Mouse (Mus musculus): ENCODE measurements around the gene Fnip2. TPM values are rescaled to one million over a fixed set of nuclear protein-coding genes. Genes with fewer than 3 reads are reported as not detected.

Fnip2 gene
- polyA plus RNA-seq (2016; fragmentation: Nextera tagmentation; extraction: Ambion mirVana): 6.2 and 7.3 TPM in 2 replicates

DNA sequence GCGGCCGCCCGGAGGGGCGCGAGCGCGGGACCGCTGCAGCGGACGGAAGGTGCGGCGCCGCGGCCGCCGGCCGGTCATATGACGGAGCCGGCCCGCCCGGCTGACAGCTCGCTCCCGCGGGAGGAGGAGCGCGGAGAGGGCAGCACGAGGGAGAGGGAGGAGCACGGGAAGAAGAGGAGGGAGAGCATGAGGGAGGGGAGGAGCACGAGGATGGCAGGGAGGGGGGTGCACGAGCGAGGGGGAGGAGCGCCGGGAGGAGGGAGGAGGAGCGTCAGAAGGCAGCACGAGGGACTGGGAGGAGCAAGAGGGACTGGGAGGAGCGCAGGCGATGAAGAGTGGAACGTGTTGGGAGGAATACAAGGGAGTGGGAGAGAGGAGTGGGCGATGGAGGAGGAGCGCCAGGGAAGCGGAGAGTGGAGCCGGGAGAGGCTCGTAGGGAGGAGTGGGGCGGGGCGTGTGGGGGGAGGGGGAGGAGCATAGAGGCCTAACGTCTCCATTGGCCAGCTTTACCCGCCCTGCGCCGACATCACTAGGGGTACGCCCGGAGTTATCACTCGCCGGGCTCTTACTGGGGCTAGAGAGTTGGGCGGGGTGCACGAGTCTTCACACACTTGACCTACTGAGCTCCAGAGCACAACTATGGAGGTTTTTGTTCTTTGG lies at the start of gene Fnip2:
Fnip2 (minus strand) TSS at position 94 of the 660 bp plus-strand sequence.
- peak; percentile 95 for ATAC-seq (ENCODE audit: low FRiP score)
- under 1% methylated on average over 53 of the region's 55 CpGs for WGBS
- Histone ChIP-seq H3K27ac (peak within 1 kb of the TSS; percentile 78), H3K9ac (peak within 1 kb of the TSS; percentile 84), H3K9me3 (no peaks in the 10 kb centered on the region), H3K4me2 (peak within 1 kb of the TSS; percentile 85), H3K36me3 (replicated peaks) (no peaks in the 10 kb centered on the region), H3K27me3 (no peaks in the 10 kb centered on the region), H3K4me1 (peaks cover 12% of the 10 kb centered on the region), H3K4me3 (replicated peaks) (peak within 1 kb of the TSS; percentile 83)

DNA sequence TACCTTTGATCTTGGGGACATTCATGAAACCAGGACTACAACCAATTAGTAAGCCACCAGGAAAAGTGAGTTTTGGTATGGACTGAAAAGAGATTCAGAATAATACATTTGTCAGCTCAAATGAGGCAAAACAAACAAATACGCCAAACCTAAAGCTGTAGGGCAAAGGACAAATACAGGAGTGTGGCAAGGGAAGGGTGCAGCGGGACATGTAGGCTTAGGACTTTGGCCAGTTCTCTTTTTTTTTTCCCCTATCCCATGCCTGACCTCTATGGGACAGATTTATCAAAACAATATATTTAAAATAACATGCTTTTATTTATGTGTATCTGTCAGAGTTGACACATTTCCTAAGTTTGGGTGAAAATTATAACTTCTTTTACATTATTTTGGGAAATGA lies 42.3 kb upstream of the Fnip2 start:
- Histone ChIP-seq H3K4me1 (no peaks in the 10 kb centered on the region), H3K4me2 (no peak overlapping the region), H3K27ac (no peak overlapping the region), H3K9me3 (no peaks in the 10 kb centered on the region), H3K9ac (no peak overlapping the region), H3K36me3 (replicated peaks) (peaks cover 51% of the 10 kb centered on the region), H3K27me3 (no peaks in the 10 kb centered on the region), H3K4me3 (replicated peaks) (no peak overlapping the region)
- WGBS: 97% methylated on average over 2 of the region's 2 CpGs
- no peak for ATAC-seq (ENCODE audit: low FRiP score)

DNA sequence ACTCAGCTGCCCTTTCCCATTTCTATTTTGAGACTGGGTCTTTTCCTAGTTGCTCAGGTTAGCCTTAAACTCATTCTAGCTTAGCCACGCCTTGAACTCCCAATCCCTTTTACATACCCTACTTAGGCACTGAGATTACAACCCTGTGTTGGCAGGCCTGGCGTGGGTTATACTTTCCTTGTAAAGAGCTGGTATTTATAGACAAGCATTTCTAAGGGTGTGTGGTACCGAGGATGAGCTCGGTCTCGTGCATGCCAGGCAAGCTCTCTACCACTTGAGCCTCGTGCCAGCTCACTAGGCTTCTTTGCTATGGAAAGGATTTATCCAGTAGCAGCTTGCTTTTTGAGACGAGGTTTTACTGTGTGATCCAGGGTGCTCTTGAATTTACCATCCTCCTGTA lies 27.9 kb upstream of the Fnip2 start:
- Histone ChIP-seq H3K4me2 (no peak overlapping the region), H3K9me3 (no peaks in the 10 kb centered on the region), H3K9ac (no peak overlapping the region), H3K27ac (no peak overlapping the region), H3K4me1 (peaks cover 9% of the 10 kb centered on the region), H3K27me3 (no peaks in the 10 kb centered on the region), H3K36me3 (replicated peaks) (peaks cover 55% of the 10 kb centered on the region), H3K4me3 (replicated peaks) (no peak overlapping the region)
- ATAC-seq (ENCODE audit: low FRiP score): no peak
- 92% methylated on average over 7 of the region's 7 CpGs for WGBS

DNA sequence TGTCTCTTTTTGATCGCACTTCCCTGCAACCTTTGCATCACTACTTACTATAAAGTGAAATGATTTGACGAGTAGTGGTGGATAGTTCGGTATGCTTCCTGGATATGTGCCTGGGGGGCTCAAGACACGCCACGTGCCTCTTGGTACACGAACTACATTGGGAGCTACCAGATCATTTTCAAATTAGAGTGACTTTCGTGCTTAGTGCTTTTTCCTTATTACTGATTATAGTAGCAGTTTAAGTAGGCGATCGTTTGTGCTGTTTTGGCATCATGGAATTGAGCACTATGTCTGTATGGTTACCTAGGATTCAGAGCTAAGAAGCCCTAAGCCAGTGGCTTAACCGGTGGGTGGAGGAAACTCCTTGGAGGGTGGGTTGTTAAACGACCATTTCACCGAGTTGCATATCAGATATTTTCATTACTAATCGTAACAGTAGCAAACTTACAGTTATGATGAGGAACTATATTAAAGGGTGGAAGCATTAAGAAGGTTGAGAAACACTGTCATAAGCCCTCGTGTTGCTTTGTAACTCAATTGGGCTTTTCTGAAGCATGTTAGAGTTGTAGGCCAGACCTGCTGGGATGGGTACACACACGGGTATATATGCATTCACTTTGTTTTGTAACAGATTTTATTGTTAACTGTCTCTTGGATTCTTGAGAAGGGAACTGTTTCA lies 24.3 kb upstream of the Fnip2 start:
- Histone ChIP-seq H3K9me3 (no peaks in the 10 kb centered on the region), H3K4me2 (peak overlapping the region; percentile 70), H3K9ac (peak overlapping the region; percentile 85), H3K27me3 (no peaks in the 10 kb centered on the region), H3K4me1 (peaks cover 9% of the 10 kb centered on the region), H3K4me3 (replicated peaks) (peak overlapping the region; percentile 88), H3K27ac (peak overlapping the region; percentile 78), H3K36me3 (replicated peaks) (peaks cover 29% of the 10 kb centered on the region)
- WGBS: 8% methylated on average over 15 of the region's 15 CpGs
- ATAC-seq (ENCODE audit: low FRiP score): no peak; the same call in 1 of the 2 replicates

DNA sequence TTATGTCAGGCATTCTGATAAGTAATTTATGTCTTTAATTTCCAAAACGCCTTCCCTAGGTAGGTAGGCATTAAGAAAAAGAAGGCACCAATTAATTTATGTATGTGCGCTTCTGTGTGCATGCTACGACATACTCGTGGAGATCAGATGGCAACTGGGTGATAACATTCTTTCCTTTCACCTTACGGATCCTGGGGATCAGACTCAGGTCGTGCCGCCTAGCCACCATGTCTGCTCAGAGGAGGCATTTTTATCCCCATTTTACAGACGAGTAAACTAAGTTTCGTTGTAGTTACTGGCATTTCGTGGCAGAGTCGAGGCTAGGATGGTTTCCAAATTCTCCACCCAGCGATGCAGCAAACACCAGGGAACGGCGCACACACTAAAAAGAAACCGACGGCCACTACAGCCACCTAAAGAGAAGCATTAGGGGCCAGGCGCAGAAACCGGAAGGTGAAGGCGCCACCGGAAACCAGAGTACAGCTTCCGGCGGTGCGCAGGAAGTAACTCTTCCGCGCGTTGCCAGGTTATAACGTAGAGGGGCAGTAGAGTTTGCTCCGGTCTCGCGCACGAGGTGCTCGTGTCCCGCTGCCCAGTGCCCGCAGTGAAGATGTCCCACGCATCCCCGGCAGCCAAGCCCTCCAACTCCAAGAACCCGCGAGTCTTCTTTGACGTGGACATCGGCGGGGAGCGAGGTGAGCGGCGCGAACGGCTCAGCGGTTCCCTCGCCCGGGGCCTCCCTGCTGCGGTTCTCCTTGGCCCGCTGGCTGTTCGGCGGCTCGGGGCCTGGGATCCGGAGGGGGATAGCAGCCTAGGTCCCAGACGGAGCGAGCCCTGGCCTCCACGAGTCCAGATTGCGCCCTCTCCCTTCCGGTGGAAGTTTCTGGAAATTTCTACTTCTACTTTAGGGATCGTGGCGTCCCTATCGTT lies 23.5 kb upstream of the Fnip2 start, which contains the start of gene Ppid:
Ppid (plus strand) TSS at position 480 of the 930 bp plus-strand sequence.
- H3K9ac ChIP-seq: peak within 1 kb of the TSS; percentile 85
- H3K4me1 ChIP-seq: peaks cover 9% of the 10 kb centered on the region
- peak; percentile 86 for ATAC-seq (ENCODE audit: low FRiP score)
- peak within 1 kb of the TSS; percentile 78 for H3K27ac ChIP-seq
- WGBS: 3% methylated on average over 63 of the region's 63 CpGs
- H3K9me3 ChIP-seq: no peaks in the 10 kb centered on the region
- H3K4me2 ChIP-seq: peak within 1 kb of the TSS; percentile 70
- peak within 1 kb of the TSS; percentile 88 for H3K4me3 ChIP-seq (replicated peaks)
- no peaks in the 10 kb centered on the region for H3K27me3 ChIP-seq
- peaks cover 22% of the 10 kb centered on the region for H3K36me3 ChIP-seq (replicated peaks)

DNA sequence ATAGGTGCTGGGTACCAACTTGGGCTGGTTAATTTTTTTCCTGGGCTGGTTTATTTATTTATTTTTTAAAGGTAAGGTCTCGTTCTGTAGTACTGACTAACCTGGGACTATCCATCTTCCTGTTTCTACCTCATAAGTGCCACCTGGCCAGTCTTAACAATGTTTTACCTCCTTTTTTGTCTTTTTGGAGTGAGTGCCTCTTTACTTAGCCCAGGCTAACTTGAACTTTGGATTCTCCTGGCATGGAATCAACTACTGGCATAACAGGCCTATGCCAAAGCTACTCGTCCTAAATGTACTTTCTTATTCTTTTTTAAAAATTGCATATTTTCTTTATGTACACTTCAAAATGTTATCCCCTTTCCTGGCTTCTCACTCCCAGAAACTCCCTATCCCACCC lies 22.1 kb upstream of the Fnip2 start:
- Histone ChIP-seq H3K4me3 (replicated peaks) (no peak overlapping the region), H3K9ac (no peak overlapping the region), H3K4me1 (peaks cover 9% of the 10 kb centered on the region), H3K4me2 (no peak overlapping the region), H3K27ac (no peak overlapping the region), H3K27me3 (no peaks in the 10 kb centered on the region), H3K9me3 (no peaks in the 10 kb centered on the region), H3K36me3 (replicated peaks) (peaks cover 9% of the 10 kb centered on the region)
- ATAC-seq (ENCODE audit: low FRiP score): no peak
- WGBS: 81% methylated on average over 2 of the region's 2 CpGs

DNA sequence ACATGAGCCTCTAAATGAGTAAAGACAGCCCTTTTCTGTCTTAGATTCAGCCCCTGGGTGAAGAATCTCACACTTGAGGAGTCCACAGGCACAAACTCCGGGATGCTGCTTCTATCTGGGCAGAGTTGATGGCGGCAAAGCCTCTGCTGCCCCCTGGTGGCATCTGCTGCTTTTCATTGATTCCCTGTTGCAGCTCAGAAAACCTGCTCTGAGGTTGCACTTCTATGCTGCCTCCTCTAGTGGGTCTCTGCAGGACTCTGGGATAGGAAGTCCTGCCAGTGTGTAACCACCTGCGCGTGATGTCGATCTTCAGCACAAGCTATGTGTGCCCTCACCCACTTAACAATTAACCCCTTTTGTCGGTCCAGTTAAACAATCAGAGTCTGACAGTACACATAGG lies 19.2 kb upstream of the Fnip2 start:
- H3K4me3 ChIP-seq (replicated peaks): no peak overlapping the region
- no peak overlapping the region for H3K4me2 ChIP-seq

DNA sequence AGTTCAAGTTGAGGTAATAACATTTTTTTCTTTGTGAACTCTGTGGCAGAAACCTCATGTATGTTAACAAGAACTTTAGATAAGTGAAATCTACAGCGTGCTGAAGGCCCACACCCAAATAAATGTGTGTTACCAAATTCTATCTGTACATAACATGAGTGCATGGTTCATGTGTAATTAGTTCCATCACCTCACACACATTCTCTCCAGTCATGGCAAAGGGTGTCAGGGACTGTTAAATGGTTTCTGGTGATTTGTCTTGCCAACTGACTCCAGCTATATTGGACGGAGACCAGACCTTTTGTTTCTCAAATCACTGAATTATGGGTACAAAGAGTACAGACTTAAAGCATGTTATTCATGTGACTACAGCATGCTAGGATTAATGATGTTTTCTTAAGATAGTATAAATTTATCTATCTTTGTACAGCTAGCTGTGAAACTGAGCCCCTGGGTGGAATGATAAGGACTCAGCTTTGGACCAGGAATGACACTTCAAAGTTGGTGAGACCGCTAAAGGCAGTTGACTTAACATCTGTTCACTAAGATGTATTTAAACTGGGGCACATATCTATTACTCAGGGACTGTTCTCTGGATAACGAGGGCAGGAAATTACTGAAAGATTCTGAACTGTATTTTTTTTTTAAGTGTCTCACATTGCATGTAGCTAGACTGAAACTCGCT lies 12.4 kb upstream of the Fnip2 start:
- H3K4me2 ChIP-seq: no peak overlapping the region
- no peak overlapping the region for H3K9ac ChIP-seq
- no peak overlapping the region for H3K27ac ChIP-seq
- ATAC-seq (ENCODE audit: low FRiP score): no peak
- no peaks in the 10 kb centered on the region for H3K36me3 ChIP-seq (replicated peaks)
- peaks cover 16% of the 10 kb centered on the region for H3K4me1 ChIP-seq
- no peaks in the 10 kb centered on the region for H3K9me3 ChIP-seq
- WGBS: 87% methylated on average over 5 of the region's 5 CpGs
- H3K4me3 ChIP-seq (replicated peaks): no peak overlapping the region
- H3K27me3 ChIP-seq: no peaks in the 10 kb centered on the region

More for the DNA sequence above, 19.2 kb upstream of the Fnip2 start:
- Histone ChIP-seq H3K9me3 (no peaks in the 10 kb centered on the region), H3K9ac (no peak overlapping the region), H3K4me1 (no peaks in the 10 kb centered on the region; the same call in 1 of the 2 replicates), H3K36me3 (replicated peaks) (no peaks in the 10 kb centered on the region), H3K27me3 (no peaks in the 10 kb centered on the region), H3K27ac (no peak overlapping the region)
- peak; percentile 85 for ATAC-seq (ENCODE audit: low FRiP score)
- WGBS: 3% methylated on average over 6 of the region's 6 CpGs

DNA sequence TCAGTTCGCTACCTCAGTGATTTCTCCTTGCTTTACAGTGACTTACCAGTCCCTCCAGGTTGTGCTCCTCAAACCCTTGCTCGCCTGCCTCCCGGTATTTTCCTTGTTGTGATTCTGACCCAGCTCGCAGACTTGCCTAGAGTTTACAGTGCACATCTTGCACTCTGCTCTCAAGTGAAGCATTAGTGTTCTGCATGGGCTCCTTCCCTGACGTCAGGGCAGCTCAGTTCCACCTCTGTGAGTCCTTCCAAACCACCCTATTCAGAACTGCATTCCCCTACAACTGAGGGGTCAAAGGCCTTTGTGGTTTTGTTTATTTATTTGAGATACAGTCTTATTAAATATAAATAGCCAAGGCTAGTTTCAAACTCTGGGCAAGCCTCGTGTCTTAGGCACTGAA lies 10.6 kb upstream of the Fnip2 start:
- H3K27me3 ChIP-seq: no peaks in the 10 kb centered on the region
- H3K4me3 ChIP-seq (replicated peaks): no peak overlapping the region
- no peak overlapping the region for H3K27ac ChIP-seq
- no peak for ATAC-seq (ENCODE audit: low FRiP score)
- WGBS: 75% methylated on average over 6 of the region's 6 CpGs
- H3K4me1 ChIP-seq: peaks cover 16% of the 10 kb centered on the region
- H3K9me3 ChIP-seq: no peaks in the 10 kb centered on the region
- H3K4me2 ChIP-seq: no peak overlapping the region
- H3K36me3 ChIP-seq (replicated peaks): no peaks in the 10 kb centered on the region
- H3K9ac ChIP-seq: no peak overlapping the region

DNA sequence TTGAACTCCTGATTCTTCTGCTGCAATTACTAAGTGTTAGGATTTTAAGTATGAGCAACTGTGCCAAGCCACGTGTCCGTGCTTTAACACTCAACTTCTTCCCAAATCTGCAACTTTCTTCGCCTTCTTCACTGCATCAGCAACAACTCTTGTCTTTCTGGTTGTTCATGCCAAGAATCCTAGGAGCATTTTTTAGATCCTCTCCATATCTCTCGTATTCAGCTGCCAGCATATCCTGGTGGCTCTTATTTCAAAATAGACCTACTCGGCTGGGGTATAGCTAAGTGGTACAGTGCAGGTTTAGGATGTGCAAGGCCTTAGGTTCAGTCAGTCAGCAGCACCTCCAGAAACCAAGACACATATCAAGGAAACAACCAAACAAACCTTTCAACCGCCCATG lies 10.0 kb upstream of the Fnip2 start:
- Histone ChIP-seq H3K9ac (no peak overlapping the region), H3K36me3 (replicated peaks) (no peaks in the 10 kb centered on the region), H3K4me1 (peaks cover 16% of the 10 kb centered on the region), H3K27me3 (no peaks in the 10 kb centered on the region), H3K4me2 (no peak overlapping the region), H3K4me3 (replicated peaks) (no peak overlapping the region), H3K27ac (no peak overlapping the region), H3K9me3 (no peaks in the 10 kb centered on the region)
- WGBS: 90% methylated on average over 6 of the region's 6 CpGs
- no peak for ATAC-seq (ENCODE audit: low FRiP score)

DNA sequence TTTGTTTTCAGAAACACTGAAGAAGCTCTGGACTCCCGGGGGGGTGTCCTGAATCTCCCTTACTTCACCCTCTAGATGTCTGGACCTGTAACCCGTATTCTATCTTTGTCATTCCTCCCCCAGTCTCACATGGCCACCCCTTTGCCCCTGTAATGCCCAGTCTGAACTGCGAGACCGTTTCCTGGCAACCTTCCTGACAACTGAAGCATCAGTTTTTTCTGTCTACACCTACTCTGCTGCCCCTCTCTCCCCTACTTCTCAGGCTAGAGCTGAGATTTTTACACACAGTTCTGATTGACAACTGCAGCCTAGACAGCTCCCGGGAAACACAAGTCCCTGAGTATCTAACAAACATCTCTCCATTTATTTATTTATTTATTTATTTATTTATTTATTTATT lies 9.3 kb upstream of the Fnip2 start:
- Histone ChIP-seq H3K36me3 (replicated peaks) (no peaks in the 10 kb centered on the region), H3K4me1 (peaks cover 16% of the 10 kb centered on the region), H3K27me3 (no peaks in the 10 kb centered on the region), H3K9ac (no peak overlapping the region), H3K4me2 (no peak overlapping the region), H3K9me3 (no peaks in the 10 kb centered on the region), H3K27ac (no peak overlapping the region), H3K4me3 (replicated peaks) (no peak overlapping the region)
- no peak for ATAC-seq (ENCODE audit: low FRiP score)
- whole genome bisulfite sequencing: 40% methylated on average over 5 of the region's 5 CpGs

DNA sequence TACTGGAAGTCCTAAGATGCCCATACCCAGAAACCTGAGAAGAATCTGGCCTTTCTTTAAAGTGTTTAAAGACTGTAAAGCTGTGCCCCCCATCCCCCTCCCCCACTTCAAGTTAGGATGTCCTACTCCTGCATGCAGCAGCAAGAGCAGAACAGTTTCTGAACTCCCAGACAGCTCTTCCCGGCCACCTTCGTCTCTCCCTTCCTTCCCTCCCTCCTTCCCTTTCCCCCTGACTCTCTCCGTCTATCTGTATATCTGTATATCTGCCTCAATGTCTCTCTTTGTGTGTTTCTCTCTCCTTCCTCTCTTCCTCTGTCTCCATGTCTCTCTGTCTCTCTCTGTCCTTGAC lies 8.8 kb upstream of the Fnip2 start:
- H3K27me3 ChIP-seq: no peaks in the 10 kb centered on the region
- H3K9ac ChIP-seq: no peak overlapping the region
- ATAC-seq (ENCODE audit: low FRiP score): no peak
- no peak overlapping the region for H3K27ac ChIP-seq
- H3K4me1 ChIP-seq: peaks cover 16% of the 10 kb centered on the region
- peak overlapping the region; percentile 21; the same call in 1 of the 2 replicates for H3K4me2 ChIP-seq
- no peaks in the 10 kb centered on the region for H3K36me3 ChIP-seq (replicated peaks)
- no peak overlapping the region for H3K4me3 ChIP-seq (replicated peaks)
- H3K9me3 ChIP-seq: no peaks in the 10 kb centered on the region
- WGBS: 26% methylated on average over 3 of the region's 3 CpGs
